Mouse (Mus musculus) embryonic facial prominence, embryonic 14.5 days (tissue): ENCODE results near the gene Zbed3. TPM values are rescaled to one million over a fixed set of nuclear protein-coding genes. Genes with fewer than 3 reads are reported as not detected.

Experiments
- ATAC-seq: fragments of 200-750 bp; cut with Nextera tagmentation; 2 replicates; pipeline ENCODE4 v1.8.0; 2017; ENCODE audit warnings: low read depth, moderate number of reproducible peaks, moderate TSS enrichment
- DNase-seq: peaks from one replicate; pipeline ENCODE4 v3.0.0-alpha.2; 2015; ENCODE audit warnings: low spot score
- H3K27ac ChIP-seq: fragments of 300-500 bp; sonication (generic); replicated peaks from 2 replicates; pipeline ENCODE4 v1.5.1; 2014; ENCODE audit warnings: low read depth, mild to moderate bottlenecking, low read length, moderate library complexity
- H3K27me3 ChIP-seq: fragments of 300-500 bp; sonication (generic); replicated peaks from 2 replicates; pipeline ENCODE4 v1.6.1; 2014; ENCODE audit warnings: low read length; ENCODE audit not compliant: control insufficient read depth, insufficient read depth
- H3K36me3 ChIP-seq: fragments of 300-500 bp; sonication (generic); 2 replicates; pipeline ENCODE4 v1.6.1; 2014; ENCODE audit warnings: low read length, mixed read lengths; ENCODE audit not compliant: control insufficient read depth, insufficient read depth
- H3K4me1 ChIP-seq: fragments of 300-500 bp; sonication (generic); 2 replicates; pipeline ENCODE4 v1.6.1; 2014; ENCODE audit warnings: antibody characterized with exemption, low read length; ENCODE audit not compliant: control insufficient read depth, insufficient read depth
- H3K4me2 ChIP-seq: fragments of 300-500 bp; sonication (generic); 2 replicates; pipeline ENCODE4 v1.6.1; 2014; ENCODE audit warnings: low read depth, mild to moderate bottlenecking, low read length, moderate library complexity, mixed read lengths
- H3K4me3 ChIP-seq: fragments of 300-500 bp; sonication (generic); 2 replicates; pipeline ENCODE4 v1.5.1; 2014; ENCODE audit warnings: low read depth, mild to moderate bottlenecking, low read length
- H3K9ac ChIP-seq: fragments of 300-500 bp; sonication (generic); 2 replicates; pipeline ENCODE4 v1.6.1; 2014; ENCODE audit warnings: low read depth, mild to moderate bottlenecking, low read length, moderate library complexity, mixed read lengths
- H3K9me3 ChIP-seq: fragments of 300-500 bp; sonication (generic); 2 replicates; pipeline ENCODE4 v1.6.1; 2016; ENCODE audit warnings: low read length; ENCODE audit not compliant: control insufficient read depth
- WGBS: fragments of 180-500 bp; shearing (Covaris S2); extraction: QIAGEN DNeasy Blood & Tissue Kit; methylation state at CpG from one replicate; pipeline ENCODE4 v1.1.7; 2014; 5-methylcytosine and 5-hydroxymethylcytosine counted together
- polyA plus RNA-seq: library from polyadenylated mRNA; unstranded; fragments of >200 nt; fragmentation: Nextera tagmentation; extraction: Ambion mirVana; gene quantifications from 2 replicates; pipeline ENCODE4 v1.2.1, GENCODE M21; 2014

Gene Zbed3
- polyA plus RNA-seq, 1 experiment from 2014 or later, result 48.4 TPM

GRCm38 (mm10) chr13:95378696-95379095, 55.3 kb downstream of the Zbed3 start:
- 88% methylated on average over 3 of the region's 3 CpGs for WGBS
- H3K4me3 ChIP-seq, result no peak overlapping the region
- no peak overlapping the region for H3K4me2 ChIP-seq
- H3K9ac ChIP-seq, result no peak overlapping the region
- no peaks in the 10 kb centered on the region for H3K27me3 ChIP-seq
- ATAC-seq, result no peak
- no peak for DNase-seq
- no peaks in the 10 kb centered on the region for H3K9me3 ChIP-seq
- H3K36me3 ChIP-seq, result no peaks in the 10 kb centered on the region
- peaks cover 7% of the 10 kb centered on the region for H3K4me1 ChIP-seq
- no peak overlapping the region for H3K27ac ChIP-seq

GRCm38 (mm10) chr13:95382418-95382817, 59.0 kb downstream of the Zbed3 start:
- WGBS, result 56% methylated on average over 5 of the region's 5 CpGs
- ATAC-seq (no peak), DNase-seq (no peak)
- H3K4me3 ChIP-seq, result no peak overlapping the region
- no peaks in the 10 kb centered on the region for H3K9me3 ChIP-seq
- H3K27ac ChIP-seq, result no peak overlapping the region
- H3K9ac ChIP-seq, result no peak overlapping the region
- no peaks in the 10 kb centered on the region for H3K36me3 ChIP-seq
- H3K4me2 ChIP-seq, result no peak overlapping the region
- no peaks in the 10 kb centered on the region for H3K27me3 ChIP-seq
- no peaks in the 10 kb centered on the region for H3K4me1 ChIP-seq

Other genes starting within 250 kb of the Zbed3 start
- gene Pde8b, start 73.3 kb upstream of the Zbed3 start, polyA plus RNA-seq, result 4.4 and 4.7 TPM in 2 replicates
- gene Aggf1, start 51.7 kb downstream of the Zbed3 start, polyA plus RNA-seq, result 30.2 and 33.4 TPM in 2 replicates
- 0.16 and 0.64 TPM in 2 replicates for gene Crhbp, start 121.3 kb downstream of the Zbed3 start, polyA plus RNA-seq
- 1.5 and 2.9 TPM in 2 replicates for gene S100z, start 155.1 kb downstream of the Zbed3 start, polyA plus RNA-seq
- 4.4 and 5.5 TPM in 2 replicates for gene F2rl1, start 201.6 kb downstream of the Zbed3 start, polyA plus RNA-seq